Mouse (Mus musculus): ENCODE data around the gene Gm28557. TPM values are rescaled to one million over a fixed set of nuclear protein-coding genes. Genes with fewer than 3 reads are reported as not detected.

Gene Gm28557
- polyA plus RNA-seq, 1 experiment from 2014 or later, result 2.1 TPM

DNA sequence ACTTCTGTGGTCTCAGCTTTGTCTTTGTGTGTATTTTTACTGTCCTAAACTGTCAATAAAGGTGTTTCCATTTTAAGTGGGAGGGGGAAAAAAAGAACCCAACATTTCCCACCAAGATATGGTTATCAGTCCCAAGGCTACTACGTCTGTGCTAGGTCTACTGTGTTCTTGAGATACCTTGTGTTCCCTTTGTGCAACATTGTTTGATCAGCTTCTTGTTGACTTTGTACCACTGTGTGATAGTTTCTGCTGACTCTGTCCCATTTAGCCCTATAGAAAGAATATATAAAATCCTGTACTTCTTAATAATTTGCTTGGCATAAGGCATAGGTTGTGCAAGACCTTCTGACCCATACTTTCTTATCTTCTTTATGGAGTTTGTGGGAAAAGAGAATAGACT lies 18.2 kb downstream of the Gm28557 start:
- Histone ChIP-seq H3K9me3 (replicated peaks) (no peaks in the 10 kb centered on the region), H3K4me2 (no peak overlapping the region), H3K36me3 (peaks cover 8% of the 10 kb centered on the region), H3K4me3 (no peak overlapping the region), H3K9ac (no peak overlapping the region), H3K4me1 (replicated peaks) (no peaks in the 10 kb centered on the region), H3K27ac (ENCODE audit: poor library complexity, severe bottlenecking) (no peak overlapping the region), H3K27me3 (replicated peaks) (no peaks in the 10 kb centered on the region)
- WGBS, result 56% methylated on average over 1 of the region's 1 CpGs
- no peak for ATAC-seq (ENCODE audit: insufficient number of reproducible peaks, low FRiP score)

DNA sequence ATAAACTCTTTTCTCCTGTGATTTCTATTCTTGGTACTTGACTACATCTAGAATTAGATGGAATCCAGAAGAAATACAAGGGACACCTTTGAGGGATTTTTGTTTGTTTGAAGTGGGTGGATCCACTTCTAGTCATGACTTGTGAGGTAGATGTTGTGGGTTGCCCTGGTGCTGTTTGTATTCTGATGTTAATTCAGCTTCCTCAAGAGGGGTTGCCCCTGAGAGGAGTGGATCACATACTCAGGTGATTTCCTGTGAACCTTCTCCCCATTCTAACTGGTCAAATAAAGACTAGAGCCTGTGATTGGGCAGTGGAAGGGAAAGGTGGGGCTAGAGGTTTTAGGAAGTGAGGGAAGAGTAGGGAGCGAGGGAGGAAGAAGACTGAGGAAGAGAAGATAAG lies 26.5 kb downstream of the Gm28557 start:
- H3K4me1 ChIP-seq (replicated peaks), result peaks cover 8% of the 10 kb centered on the region
- peak overlapping the region; percentile 87 for H3K4me2 ChIP-seq
- H3K9me3 ChIP-seq (replicated peaks), result no peaks in the 10 kb centered on the region
- ATAC-seq (ENCODE audit: insufficient number of reproducible peaks, low FRiP score), result no peak
- H3K4me3 ChIP-seq, result peak overlapping the region; percentile 77
- peaks cover 5% of the 10 kb centered on the region for H3K36me3 ChIP-seq
- H3K27me3 ChIP-seq (replicated peaks), result no peaks in the 10 kb centered on the region
- peak overlapping the region; percentile 96 for H3K27ac ChIP-seq (ENCODE audit: poor library complexity, severe bottlenecking)
- 67% methylated on average over 1 of the region's 1 CpGs for WGBS
- peak overlapping the region; percentile 22; the same call in 1 of the 2 replicates for H3K9ac ChIP-seq

DNA sequence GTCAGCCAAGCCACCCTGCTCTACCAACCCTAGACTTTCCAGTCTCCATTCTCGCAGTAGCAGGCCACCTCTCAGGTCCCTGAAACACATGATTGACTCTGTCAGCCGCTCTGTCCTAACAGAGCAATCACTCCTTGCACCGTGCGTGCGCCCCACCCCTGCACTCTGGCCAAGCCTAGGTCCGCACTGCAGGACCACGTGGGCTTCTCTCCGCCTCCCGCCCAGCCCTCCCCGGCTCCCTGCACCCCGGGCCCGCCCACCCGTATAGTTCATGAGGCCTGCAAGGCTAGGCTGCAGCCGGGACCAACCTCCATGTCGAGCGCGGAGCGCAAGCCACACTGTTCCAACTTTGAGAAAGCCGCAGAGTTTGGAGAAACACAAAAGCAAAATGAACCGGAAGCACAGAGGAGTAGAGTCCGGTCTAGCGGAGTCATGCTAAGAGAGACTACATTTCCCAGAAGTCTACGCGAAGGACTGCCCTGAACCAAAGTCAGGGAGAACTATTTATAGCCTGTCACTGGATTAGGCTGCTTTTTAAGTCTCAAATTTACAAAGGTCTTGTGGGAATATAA lies 27.2 kb downstream of the Gm28557 start:
- Histone ChIP-seq H3K4me1 (replicated peaks) (peaks cover 8% of the 10 kb centered on the region), H3K36me3 (peaks cover 10% of the 10 kb centered on the region), H3K4me3 (peak overlapping the region; percentile 77), H3K4me2 (peak overlapping the region; percentile 87), H3K27me3 (replicated peaks) (no peaks in the 10 kb centered on the region), H3K9ac (peak overlapping the region; percentile 86), H3K9me3 (replicated peaks) (no peaks in the 10 kb centered on the region), H3K27ac (ENCODE audit: poor library complexity, severe bottlenecking) (peak overlapping the region; percentile 96)
- ATAC-seq (ENCODE audit: insufficient number of reproducible peaks, low FRiP score), result peak; percentile 100
- WGBS, result under 1% methylated on average over 24 of the region's 24 CpGs

DNA sequence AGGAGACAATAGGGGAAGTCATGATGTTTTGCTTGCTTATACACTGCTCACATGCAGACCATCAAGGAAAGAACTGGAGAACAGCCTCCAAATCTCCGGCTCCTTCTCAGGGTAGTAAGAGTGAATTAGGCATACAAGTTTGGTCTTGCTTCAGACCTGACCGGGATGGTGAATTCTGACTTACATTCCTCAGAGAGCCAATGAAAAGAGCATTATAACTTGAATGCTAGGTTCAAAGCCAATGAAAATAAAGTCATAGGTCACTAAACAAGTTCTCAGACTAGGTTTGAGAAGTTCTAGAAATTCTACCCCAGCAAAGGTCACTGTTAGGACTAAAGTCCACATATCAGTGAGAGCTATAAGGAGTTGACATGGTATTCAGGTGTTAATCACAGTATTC lies 31.2 kb downstream of the Gm28557 start:
- H3K36me3 ChIP-seq, result peaks cover 37% of the 10 kb centered on the region
- no peaks in the 10 kb centered on the region for H3K27me3 ChIP-seq (replicated peaks)
- peaks cover 8% of the 10 kb centered on the region for H3K4me1 ChIP-seq (replicated peaks)
- peaks cover 8% of the 10 kb centered on the region for H3K9me3 ChIP-seq (replicated peaks)
- ATAC-seq (ENCODE audit: insufficient number of reproducible peaks, low FRiP score), result no peak
- H3K9ac ChIP-seq, result no peak overlapping the region
- WGBS, result 91% methylated on average over 2 of the region's 2 CpGs
- H3K4me3 ChIP-seq, result no peak overlapping the region
- H3K4me2 ChIP-seq, result no peak overlapping the region
- H3K27ac ChIP-seq (ENCODE audit: poor library complexity, severe bottlenecking), result no peak overlapping the region

DNA sequence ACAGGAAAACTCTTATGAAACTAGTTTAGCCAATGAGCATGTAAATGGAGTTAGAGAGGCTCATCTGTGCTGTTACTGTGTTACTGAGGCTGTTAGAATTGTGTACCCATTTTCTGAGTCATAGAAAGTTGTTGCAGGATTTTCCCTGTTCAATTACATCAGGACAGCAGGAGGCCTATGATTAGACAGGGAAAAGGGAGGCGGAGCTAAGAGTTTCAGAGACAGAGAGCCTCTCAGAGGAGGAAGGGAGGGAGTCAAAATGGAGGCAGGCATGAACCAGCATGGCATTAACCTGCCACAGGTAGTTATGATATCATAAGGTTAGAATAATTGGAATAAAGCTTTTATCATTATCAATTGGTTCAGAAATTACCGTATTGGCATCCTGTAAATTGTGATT lies 35.6 kb downstream of the Gm28557 start:
- H3K27me3 ChIP-seq (replicated peaks), result no peaks in the 10 kb centered on the region
- no peak overlapping the region for H3K27ac ChIP-seq (ENCODE audit: poor library complexity, severe bottlenecking)
- H3K9ac ChIP-seq, result no peak overlapping the region
- H3K4me3 ChIP-seq, result no peak overlapping the region
- no peak for ATAC-seq (ENCODE audit: insufficient number of reproducible peaks, low FRiP score)
- peaks cover 12% of the 10 kb centered on the region for H3K9me3 ChIP-seq (replicated peaks)
- H3K4me1 ChIP-seq (replicated peaks), result no peaks in the 10 kb centered on the region
- H3K4me2 ChIP-seq, result no peak overlapping the region
- WGBS, result 89% methylated on average over 2 of the region's 2 CpGs
- peaks cover 63% of the 10 kb centered on the region for H3K36me3 ChIP-seq

DNA sequence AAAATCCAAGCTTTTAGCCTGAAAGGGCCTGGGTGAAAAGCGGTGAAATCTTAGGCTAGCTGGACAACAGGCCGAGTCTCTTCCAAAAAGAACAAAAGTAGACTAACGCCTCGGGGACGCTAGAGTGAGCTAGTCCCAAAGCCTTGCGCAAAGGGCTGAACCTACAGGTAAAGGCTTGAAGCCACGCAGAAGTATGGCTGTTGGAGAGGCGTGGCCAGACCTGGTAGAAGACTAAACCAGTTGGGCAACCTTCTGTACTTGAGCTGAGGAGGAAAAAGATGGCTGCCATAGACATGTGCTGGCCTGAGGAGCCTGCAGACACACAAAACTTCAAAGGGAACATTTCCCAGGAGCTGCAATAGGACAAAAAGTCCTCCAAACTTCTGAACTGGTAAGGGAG lies 43.0 kb downstream of the Gm28557 start:
- Histone ChIP-seq H3K4me2 (no peak overlapping the region), H3K27me3 (replicated peaks) (no peaks in the 10 kb centered on the region), H3K4me1 (replicated peaks) (no peaks in the 10 kb centered on the region), H3K27ac (ENCODE audit: poor library complexity, severe bottlenecking) (no peak overlapping the region), H3K9ac (no peak overlapping the region), H3K36me3 (peaks cover 16% of the 10 kb centered on the region), H3K9me3 (replicated peaks) (peaks cover 3% of the 10 kb centered on the region; the same call in 1 of the 2 replicates), H3K4me3 (no peak overlapping the region)
- ATAC-seq (ENCODE audit: insufficient number of reproducible peaks, low FRiP score), result no peak
- WGBS, result 85% methylated on average over 8 of the region's 8 CpGs

DNA sequence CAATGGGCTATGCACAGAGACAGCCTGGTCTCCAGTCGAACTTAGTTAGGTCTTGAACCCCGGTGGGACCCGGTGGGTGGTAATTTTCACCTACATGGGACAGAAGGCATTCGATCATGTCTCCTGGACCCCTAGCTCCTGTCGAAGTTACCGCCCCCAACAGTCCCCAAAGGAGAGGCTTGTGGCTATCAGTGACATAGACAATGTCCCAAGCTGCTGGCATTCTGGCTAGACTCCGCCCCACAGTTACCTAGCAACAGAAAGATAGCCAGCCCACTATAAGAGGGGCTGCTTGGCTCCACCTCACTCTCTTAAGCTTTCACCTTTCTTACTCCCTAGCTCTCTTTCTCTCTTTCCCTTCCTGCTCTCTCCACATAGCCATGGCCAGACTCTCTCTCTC lies 46.0 kb downstream of the Gm28557 start:
- 49% methylated on average over 7 of the region's 7 CpGs for WGBS
- ATAC-seq (ENCODE audit: insufficient number of reproducible peaks, low FRiP score), result no peak
- Histone ChIP-seq H3K4me2 (no peak overlapping the region), H3K9ac (no peak overlapping the region), H3K4me3 (no peak overlapping the region), H3K4me1 (replicated peaks) (0 out of 2 replicates have a peak, but pooled peaks cover 4% of the 10 kb centered on the region), H3K27ac (ENCODE audit: poor library complexity, severe bottlenecking) (no peak overlapping the region), H3K27me3 (replicated peaks) (no peaks in the 10 kb centered on the region), H3K36me3 (no peaks in the 10 kb centered on the region), H3K9me3 (replicated peaks) (peaks cover 3% of the 10 kb centered on the region; the same call in 1 of the 2 replicates)

DNA sequence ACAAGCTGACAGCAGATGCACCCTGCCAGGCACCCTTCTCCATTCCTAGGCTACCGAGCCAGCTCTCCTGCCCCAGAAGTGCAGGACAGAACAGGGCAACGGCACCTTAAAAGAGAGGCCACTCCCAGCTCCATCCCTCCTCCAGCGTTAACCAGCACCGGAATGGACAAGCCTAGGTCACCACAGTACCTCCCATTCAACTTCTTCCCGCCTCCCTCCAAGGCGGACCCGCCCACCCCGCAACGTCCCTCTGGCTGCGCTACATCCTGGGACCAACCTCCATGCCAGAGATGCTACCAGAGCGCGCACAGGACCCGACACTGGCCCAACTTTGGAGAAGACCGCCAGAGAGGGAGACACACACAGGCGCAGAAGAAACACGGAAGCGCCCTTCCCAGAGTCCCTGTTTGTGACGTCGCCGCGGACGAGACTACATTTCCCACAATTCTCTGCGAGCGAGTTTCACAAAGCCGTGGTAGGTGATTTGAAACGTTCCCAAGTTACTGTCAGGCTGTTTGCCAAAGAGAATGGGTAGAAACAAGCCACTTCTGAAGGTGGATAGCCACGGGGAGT lies 47.5 kb downstream of the Gm28557 start, which contains the start of gene Zfp712:
TSS of gene Zfp712 (minus strand) at position 385 of the 573 bp plus-strand sequence.
- Histone ChIP-seq H3K4me1 (replicated peaks) (0 out of 2 replicates have a peak, but pooled peaks cover 4% of the 10 kb centered on the region), H3K27ac (ENCODE audit: poor library complexity, severe bottlenecking) (peak within 1 kb of the TSS; percentile 90), H3K27me3 (replicated peaks) (no peaks in the 10 kb centered on the region), H3K4me2 (peak within 1 kb of the TSS; percentile 84), H3K9ac (peak within 1 kb of the TSS; percentile 80), H3K9me3 (replicated peaks) (no peaks in the 10 kb centered on the region), H3K4me3 (peak within 1 kb of the TSS; percentile 77), H3K36me3 (no peaks in the 10 kb centered on the region)
- peak; percentile 97 for ATAC-seq (ENCODE audit: insufficient number of reproducible peaks, low FRiP score)
- 0% methylated on average over 27 of the region's 27 CpGs for WGBS

DNA sequence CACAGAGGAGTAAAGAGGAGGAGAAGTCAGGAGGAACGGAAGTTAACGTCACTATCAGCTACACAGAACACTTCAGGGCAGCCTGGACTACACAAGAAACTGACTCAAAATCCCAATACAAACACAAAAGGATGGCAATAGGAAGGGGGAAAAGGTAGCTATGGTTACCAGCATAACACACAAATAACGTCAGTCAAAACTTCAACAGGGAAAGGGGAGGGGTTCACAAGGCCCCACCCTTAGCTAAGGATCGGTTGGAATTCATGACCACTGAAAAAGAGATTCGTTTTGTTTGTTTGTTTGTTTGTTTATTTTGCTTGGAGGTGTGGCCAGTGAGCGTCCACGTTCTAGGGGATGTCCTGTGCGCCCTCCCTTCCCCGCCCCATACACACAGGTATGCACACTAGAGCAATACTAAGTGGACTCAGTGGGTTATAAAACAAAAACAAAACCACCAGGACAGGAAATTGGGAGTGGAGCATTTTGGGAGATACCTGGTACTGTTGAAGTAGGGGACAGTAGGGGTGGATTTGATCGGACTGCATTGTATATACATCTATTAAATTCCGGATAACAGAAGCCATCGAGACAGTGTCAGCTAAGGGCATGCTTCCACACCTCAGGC lies 48.1 kb downstream of the Gm28557 start:
- Histone ChIP-seq H3K27me3 (replicated peaks) (no peaks in the 10 kb centered on the region), H3K4me1 (replicated peaks) (0 out of 2 replicates have a peak, but pooled peaks cover 4% of the 10 kb centered on the region), H3K9ac (peak overlapping the region; percentile 80), H3K4me3 (peak overlapping the region; percentile 77), H3K4me2 (peak overlapping the region; percentile 84), H3K36me3 (no peaks in the 10 kb centered on the region), H3K27ac (ENCODE audit: poor library complexity, severe bottlenecking) (peak overlapping the region; percentile 90), H3K9me3 (replicated peaks) (no peaks in the 10 kb centered on the region)
- 5% methylated on average over 12 of the region's 12 CpGs for WGBS
- ATAC-seq (ENCODE audit: insufficient number of reproducible peaks, low FRiP score), result peak; percentile 51

All from heart, embryonic 12.5 days (tissue).